Mouse (Mus musculus): Measurements from ENCODE around the gene Pigh.

DNA sequence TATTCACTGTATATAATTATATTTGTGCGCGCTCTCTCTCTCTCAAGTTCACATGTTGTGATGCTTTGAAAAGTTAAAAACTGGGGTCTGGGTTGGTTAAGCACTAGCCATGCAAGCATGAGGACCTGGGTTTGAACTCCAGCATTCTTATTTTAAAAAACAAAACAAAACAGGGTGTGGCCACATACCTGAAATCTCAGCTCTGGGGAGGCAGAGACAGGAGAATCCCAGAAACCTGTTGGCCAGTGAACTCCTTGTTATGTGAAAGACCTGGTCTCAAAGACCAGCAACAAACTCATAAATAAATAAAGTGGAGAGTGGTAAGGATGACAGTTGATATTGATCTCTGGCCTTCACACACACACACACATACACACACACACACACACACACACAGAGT is 55.1 kb downstream of the Pigh start:
- TF ChIP-seq GATA1 (IDR thresholded peaks at IDR 0.05; ENCODE audit: borderline replicate concordance, low read length) (no peak), POLR2AphosphoS5 (IDR thresholded peaks at IDR 0.05; ENCODE audit: insufficient replicate concordance, low read depth, low read length) (no peak), CTCF (IDR thresholded peaks at IDR 0.05; ENCODE audit: low read depth, low read length) (no peak), TAL1 (conservative IDR thresholded peaks at IDR 0.05; ENCODE audit: low read depth, low read length) (no peak), GATA2 (IDR thresholded peaks at IDR 0.05; ENCODE audit: borderline replicate concordance, low read depth, low read length) (no peak)

Data from G1E (cell line).